17 mouse cellular contexts compared by ENCODE assay signal in the genomic region with DNA sequence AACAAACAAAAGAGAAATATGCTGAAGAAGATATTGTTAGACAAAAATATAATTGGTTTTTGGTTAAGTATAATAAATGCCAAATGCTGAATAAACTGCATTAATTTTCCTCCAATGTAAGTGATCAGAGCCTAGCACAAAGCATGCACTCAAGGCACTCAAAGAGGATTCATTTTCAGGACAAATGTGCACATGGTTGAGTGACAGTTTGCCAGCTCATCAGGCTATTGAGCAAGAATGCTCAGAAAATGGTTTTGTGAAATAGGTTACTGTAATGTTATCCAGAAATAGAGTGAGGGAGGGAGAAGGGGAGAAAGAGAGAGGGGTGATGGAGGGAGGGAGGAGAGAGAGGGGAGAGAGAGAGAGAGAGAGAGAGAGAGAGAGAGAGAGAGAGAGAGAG.
A peak's percentile ranks its signal among the peaks of the same experiment; 100 is the strongest.
DNase-seq lines count a peak whose midpoint lies in the region.
"Had no signal": no experiment of that assay in that cellular context is flagged by ENCODE, and none has a peak within 500 bp of the region (broad histone marks: within the 10 kb centered on the region; RNA-seq: fewer than 3 reads in every experiment).

No protein-coding gene starts in this region.

- DNase-seq in adrenal gland, postnatal 36 days: peak; percentile 3 to 4
- DNase-seq in adrenal gland, postnatal 25 days: no peak
- DNase-seq in layer of hippocampus, adult 9-11 months: peak; percentile 22
- no peak for DNase-seq in layer of hippocampus, postnatal 36 days
- peak; percentile 64 for DNase-seq in Muller cell, postnatal 12 days (ENCODE audit: inconsistent ontology term)
- DNase-seq in adipocyte (ENCODE audit: low spot score): peak; percentile 72
- no peak for DNase-seq in urinary bladder, adult 18-20 months (ENCODE audit: low spot score in 2 of 2)
- no peak for DNase-seq in spleen, postnatal 4 days (ENCODE audit: low spot score in 2 of 2)
- DNase-seq: B cell, adult 2 months; cerebellum, adult 11 months; cerebellum, adult 8-10 months; cerebellum, postnatal 14 days; embryo, embryonic 11 days; gastrocnemius, postnatal 10 days; heart, adult 18-20 months; heart, postnatal 10 days; heart, postnatal 4 days had no signal

Comparison
In these comparisons a context has a peak if more than half of its experiments do, and no peak if none do; other contexts are left out.
1. DNase-seq: peak in adrenal gland, postnatal 36 days (2 of 2), layer of hippocampus, adult 9-11 months (single experiment), Muller cell, postnatal 12 days (single experiment) and adipocyte (single experiment); none in adrenal gland, postnatal 25 days (single experiment), layer of hippocampus, postnatal 36 days (0 of 2), urinary bladder, adult 18-20 months (0 of 2) and spleen, postnatal 4 days (0 of 2).